Mouse (Mus musculus) left cerebral cortex, adult 9 months (tissue): ENCODE data around the gene Irak3.

Experiments used
- DNase-seq, 2 experiments: peaks; one replicate each; pipeline ENCODE4 v3.0.0; 2022; ENCODE audit warnings: low spot score in 2 of 2

The Irak3 gene

DNA sequence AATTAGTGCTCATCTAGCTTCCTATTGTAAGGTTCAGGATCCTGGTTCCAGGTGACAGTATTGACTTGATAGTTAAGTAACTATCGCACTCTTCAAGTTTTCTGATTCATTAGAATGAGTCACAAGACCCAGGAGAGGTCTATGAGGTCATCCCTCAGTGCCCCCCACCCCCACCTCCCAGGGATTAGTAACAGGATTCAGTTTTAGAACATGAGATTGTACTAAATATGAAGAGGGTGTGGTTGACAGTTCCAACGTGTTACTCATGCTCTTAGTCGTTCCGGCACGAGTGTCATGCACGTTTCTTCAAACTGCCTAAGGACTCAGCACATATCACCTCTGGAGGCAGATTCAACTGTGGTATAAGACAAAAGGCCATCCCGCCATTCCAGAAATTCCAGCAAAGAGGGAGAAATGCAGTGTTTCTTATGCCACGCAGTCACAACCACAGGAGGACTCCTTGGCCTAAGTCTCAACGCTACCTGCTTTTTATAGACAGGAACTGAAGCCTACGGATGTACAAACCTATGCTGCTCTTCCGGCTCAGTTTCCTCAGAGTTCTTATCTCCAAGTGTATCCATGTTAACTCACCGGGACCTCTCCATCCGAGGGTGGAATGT, 2.8 kb upstream of the Irak3 start:
- no peak for DNase-seq

DNA sequence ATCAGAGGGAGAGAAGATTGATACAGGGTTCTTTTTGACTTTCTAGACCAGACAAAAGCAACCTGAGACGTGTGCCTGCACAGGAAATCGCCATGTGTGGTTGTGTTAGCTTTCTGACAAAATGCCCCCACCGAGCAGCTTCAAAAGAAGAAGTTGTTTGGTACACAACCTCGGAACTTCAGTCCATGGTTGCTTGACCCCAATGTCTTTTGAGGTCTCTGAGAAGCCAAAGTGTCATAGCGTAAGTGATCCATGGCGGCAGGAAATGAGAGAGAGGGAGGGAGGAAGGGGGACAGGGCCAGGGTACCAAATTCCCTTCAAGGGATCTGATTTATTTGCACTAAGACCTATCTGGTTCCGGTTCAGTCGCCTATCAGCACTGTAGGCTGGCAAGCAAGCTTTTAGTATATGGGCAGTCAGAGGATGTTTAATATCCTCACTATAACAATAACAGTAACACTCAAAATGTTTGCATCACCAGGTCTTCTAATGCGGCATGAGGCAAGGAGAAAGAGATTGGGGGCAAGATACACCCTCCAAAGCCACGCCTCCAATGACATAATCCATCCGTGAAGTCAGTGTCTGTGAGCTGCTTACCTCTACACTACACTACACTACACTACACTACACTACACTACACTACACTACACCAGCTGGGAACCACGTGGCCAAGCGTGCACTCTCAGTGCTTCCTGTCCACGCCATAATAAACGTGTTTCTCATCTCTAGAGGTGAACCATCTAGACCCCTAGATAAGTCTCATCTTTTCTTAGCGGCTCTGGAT, 729 bp upstream of the Irak3 start:
- no peak for DNase-seq

DNA sequence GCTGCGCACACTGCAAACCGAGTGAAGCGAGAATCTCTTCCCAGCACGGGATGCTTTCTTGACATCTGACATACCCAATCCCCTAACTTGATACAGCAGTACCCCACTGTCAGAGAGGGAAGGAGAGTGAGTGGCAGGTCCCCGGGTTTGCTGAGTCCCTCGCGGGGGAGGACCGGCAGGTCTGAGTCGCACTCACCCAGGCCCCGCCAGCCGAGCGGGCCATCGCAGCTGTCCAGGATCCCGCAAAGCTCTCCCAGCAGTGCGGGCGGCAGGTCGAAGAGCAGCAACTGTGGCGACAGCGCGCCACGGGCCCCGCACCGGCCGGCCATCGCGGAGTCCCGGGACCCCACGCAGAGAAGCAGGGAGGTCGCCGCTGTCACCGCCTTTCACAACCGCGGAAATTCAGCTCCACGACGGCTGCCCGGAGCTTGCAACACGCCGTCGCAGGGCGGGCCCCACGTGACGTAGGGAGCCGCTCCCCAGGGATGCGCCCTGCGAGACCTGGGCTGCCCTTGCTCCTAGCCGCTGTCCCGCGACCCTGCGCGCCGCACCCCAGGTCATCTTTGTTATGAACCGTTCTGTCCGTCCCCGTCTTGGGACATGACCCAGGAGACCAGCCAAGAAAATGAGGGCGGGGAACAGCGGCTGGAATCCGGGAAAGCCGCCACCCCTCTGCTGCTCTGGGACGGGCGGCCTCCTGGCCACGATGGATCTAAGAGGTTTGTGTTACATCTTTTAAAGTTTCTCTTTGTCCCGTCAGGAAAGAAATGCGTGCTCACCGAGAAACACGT, 604 bp downstream of the Irak3 start, which contains the start of gene Tmbim4:
Gene Tmbim4, plus strand, starts transcription at position 460 of the 791 bp plus-strand sequence.
- DNase-seq = peak in 1 of 2 experiments; percentile 13

DNA sequence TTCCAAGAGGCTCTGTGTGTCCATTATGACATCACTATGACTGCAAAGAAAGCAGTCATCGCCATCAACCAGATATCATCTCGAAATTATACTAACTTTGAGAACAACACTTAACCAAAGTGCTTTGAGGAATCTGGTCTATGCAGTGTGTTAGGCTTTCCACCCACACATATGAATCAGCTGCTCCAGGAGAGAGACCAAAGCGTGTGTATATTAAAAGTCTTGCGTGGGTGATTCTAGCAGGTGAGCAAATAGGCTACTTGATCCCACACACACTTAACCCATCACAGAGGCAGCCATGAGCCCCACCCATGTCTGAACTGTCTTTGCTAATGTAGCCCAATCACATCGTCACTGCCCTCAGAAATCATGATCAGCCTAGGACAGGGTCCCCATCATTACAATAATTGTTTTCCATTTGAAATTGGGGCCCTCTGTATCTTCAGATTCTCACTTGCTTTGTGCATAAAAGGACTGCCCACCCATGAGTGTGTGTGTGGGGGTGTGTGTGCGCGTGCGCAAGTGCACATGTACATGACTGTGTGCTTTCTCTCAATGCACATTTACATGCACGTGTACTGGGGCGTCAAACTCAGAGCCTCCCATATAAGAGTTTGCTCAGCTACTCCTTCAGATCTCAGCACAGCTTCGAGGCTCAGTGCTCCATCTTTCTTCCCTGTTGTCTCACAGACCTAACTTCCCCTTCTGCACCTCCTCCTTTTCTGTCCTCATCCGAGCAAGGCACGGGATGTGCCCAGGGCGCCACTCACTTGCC, 4.7 kb downstream of the Irak3 start:
- DNase-seq = peak; percentile 14 to 38

DNA sequence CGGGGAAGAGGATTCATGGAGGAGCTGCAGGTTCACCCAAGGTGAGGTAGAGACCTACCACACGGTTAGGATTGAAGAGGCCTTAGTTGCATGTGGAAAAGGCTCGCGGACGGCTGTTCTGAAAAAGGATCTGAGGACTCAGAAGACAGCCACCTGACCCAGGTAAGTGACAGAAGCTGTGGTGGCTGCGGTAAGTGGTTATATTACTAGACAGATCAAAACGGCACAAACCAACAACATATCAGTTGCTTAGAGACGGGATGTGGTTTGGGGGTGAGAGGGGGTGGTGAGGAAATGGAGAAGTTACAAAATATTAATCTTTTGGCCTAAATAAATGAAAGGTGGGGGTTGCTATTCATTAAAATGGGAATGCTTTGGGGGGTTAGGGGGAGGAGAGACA, 8.7 kb downstream of the Irak3 start:
- DNase-seq = no peak

DNA sequence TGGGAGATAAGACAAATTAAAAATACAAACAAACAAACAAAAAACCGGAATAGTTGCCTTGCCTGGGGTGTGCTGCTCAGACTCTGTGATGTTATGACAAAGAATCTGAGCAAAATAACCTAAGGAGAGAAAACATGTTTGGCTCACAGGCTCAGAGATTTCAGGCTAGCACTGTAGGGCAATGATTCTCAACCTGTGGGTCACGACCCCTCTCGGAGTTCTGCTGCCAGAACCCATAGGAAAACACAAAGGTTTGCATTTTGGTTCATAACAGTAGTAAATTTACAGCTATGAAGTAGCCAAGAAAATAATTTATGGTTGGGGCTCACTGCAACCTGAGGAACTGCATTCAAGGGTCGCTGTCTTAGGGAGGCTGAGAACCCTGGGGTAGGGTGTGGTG, 9.7 kb downstream of the Irak3 start:
- no peak for DNase-seq

DNA sequence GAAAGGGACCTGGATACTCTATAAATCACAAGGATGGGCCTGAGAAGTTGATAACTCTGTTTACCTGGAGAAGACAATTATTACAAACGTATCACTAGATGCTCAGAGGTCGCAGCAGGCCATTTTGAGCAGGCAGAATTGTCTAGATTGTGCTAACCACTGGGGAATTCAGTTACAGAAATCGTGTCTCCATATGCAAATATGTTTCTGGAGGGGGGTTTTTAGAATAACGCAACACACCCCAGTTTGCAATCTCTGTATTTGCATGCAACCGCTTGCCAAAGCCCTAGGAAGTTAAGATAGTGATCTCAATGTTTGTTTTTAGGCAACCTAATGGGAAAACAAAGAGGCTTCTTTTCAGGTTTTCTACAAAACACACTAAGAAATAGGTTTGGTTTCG, 10.8 kb downstream of the Irak3 start:
- DNase-seq = no peak

DNA sequence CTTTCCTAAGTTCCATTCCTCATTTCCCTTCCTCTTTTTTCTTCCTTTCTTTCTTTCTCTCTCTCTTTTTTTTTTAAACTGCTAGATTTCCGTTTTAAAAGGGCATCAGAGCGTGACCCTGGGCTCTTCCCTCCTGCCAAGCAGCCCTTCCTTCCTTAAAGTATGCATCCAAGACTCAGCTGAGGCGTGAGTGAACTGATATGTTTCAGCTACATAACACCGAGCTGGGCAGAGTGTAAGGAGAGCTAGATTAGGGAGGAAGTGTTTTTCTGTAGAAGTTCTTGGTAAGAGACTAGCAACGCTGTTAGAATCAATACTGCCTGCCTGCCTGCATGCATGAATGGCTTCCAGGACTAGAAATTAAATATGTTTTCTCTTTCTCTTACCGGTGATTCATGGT, 12.1 kb downstream of the Irak3 start:
- DNase-seq = no peak

DNA sequence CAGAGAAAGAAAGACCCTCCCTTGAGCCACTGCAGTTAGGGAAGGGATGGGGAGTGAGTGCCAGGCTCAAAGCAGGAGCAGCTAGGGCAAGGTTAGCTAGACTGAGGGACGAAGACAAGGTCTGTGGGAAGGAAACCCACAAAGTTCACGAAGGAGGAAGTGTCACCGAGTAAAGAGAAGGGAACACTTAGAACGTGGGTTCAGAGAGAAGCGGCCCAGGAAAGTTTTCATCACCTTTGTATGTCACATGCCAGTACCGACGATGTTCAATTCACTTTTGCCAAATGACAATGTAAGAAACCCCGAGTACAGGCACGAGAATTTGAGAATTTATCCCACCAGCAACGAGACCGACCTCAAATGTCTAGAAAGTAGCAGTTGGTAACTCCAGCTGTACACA, 12.7 kb downstream of the Irak3 start:
- no peak for DNase-seq

DNA sequence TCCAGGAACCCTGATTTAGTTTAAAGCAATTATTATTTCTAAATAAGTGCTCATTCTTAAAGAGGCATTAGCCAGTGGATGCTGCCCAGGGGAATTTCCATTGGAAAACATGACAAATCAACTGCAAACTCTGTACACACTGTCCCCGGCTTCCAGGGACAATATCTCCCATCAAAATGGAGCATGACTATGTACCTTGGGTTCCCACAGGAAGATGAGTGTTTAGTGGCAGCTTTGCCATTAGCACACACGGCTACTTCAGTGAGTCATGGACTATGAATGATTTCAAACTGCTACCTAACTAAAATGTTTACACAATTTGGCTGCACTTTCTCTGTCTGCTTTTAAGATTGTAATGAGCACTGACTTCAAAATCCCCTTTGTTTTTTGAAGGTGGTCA, 13.4 kb downstream of the Irak3 start:
- no peak for DNase-seq

DNA sequence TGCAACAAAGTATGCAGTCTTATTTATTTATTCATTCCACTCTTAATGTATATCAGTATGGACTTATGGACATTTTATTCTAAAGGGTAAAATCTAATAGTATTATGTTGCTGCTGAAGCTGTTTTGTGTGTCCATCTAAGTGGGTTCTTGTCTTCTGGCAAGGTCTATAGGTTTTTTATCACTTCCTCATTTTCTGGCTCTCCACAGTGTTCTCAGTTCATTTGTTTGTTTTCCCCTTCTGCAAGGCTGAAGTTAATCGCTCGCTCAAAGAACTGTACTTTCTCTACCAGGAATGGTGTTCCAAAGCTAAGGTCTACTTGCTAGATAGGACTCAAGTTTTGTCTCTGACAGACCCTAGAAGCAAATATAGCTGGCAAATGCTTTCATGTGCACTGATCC, 18.6 kb downstream of the Irak3 start:
- no peak for DNase-seq

DNA sequence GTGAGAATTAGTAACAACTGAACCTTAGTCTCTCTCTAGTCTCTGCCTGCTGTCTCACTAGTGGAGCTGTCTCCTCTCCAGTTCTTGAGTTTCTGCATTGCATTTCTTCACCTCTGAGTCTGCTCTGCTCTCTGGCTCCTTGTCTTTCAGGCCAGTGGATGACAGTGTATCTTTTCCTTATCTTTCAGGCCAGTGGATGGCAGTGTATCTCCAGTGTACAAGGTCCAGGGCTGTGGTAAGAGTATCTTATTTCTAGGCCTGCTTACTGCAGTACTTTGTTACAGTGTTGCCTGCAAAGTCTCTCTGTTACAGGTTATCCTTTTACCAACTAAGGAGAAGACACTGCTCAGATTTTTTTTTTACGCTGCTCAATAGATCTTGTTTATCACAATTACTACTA, 19.0 kb downstream of the Irak3 start:
- DNase-seq = no peak

DNA sequence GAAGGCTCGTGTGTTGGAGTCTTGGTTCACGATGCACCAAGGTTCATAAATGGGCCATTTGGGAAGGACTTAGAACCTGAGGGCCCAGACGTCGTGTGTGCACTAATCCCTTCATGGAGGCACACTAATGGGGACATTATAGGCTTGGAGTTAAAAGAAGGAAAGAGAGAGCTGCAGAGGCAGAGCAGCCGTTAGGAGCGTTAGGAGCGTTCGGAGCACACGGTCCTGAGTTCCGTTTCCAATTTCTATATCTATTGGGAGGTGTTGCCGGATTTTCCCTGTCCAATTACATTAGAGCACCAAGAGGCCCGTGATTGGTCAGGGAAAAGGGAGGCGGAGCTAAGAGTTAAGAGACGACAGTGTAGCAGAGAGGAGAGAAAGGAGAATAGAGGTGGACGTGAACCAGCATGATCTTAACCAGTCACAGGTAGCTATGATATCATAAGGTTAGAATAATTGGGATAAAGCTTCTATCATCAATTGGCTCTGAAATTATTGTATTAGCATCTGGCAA, 27.7 kb downstream of the Irak3 start:
- no peak for DNase-seq

DNA sequence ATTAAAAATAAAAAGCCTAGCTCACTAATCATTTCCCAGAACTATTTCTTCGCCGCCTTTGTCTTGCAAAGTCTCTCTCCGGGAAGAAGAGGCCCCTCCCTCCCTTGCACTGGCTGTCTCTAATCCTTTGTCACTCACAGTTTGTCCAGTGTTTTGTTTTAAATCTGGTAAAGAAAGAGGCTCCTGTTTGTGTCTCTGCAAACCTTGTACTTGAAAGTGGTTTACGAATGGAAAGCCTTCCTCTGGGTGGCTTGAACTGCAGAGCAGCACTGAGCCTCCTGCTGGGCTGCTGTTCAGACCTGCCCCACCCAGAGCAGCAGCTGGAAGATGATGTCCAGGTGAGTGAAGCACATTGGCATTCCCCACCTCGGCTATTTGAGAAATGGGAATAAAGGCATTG, 30.6 kb downstream of the Irak3 start:
- DNase-seq = no peak

DNA sequence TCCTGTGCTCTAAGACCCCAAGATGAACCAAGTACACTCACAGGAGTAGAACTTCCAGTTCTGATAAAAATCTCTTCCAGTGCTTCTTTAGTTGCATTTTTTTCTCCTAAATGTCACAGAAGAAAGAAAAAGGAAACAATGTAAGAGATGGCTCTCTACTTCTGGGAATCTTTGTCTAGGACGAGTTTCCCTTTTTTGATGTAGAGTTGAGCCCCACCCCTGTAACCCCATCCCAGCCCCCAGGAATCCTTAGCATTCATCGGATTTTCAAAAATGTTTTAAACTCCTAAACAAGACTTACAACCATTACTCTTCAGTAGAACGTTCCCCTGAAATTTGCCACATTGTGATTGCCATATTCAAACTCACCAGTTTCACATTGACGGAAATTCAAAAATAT, 31.7 kb downstream of the Irak3 start:
- no peak for DNase-seq

DNA sequence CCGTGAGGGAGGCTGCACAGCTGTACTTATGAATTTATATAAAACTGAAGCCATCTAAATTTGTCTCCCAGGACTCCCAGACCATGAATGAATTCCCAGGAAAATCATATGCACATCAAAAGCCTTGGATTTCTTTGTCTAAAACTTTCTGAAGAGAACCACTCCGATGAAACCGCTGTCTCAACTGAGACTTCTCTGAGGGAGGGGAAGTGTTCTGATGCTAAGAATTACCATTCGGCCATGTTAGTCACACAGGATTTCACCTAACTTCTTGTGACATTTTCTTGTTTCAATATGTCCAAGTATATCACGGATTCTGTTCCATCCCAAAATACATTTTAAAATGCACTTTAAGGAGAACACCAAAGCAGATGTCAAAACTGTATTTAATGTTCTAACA, 32.1 kb downstream of the Irak3 start:
- no peak for DNase-seq

DNA sequence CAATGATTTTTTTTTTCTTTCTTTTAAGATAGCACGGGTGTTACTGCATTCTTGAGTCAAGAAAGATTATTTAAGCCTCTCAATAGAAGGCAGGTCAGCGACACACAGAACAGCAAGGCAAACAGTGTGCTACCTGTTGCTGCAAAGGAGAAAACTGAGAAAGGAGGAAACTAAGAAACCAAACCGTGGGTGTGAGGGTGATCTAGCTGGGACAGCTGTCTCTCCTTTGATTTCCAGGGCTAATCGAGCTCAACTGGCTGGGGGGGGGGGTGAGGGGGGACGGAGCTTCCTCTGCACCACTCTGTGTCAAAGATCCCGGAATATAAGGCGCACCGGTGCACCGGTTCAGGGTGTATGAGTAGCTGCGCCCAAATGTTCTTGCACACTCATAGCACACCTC, 32.9 kb downstream of the Irak3 start:
- DNase-seq = no peak

DNA sequence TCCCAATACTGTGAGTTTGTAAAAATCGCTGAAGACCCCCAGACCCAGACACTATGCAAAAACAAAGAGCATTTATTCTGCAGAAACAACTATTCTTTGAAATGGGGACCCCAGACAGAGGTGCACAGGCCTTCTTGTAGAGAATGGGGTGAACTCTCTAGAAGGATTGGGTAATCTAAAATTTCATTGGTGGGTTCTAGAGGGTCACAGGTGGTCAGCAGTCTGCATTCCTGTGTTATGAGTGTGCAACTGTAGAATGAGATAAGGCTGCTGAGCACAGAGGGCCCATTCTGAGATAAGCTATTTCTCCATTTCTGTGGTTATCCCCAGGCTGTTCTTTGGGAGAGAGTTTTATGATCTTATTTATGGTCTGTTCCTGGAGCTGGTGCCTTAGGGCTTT, 33.9 kb downstream of the Irak3 start:
- DNase-seq = no peak

DNA sequence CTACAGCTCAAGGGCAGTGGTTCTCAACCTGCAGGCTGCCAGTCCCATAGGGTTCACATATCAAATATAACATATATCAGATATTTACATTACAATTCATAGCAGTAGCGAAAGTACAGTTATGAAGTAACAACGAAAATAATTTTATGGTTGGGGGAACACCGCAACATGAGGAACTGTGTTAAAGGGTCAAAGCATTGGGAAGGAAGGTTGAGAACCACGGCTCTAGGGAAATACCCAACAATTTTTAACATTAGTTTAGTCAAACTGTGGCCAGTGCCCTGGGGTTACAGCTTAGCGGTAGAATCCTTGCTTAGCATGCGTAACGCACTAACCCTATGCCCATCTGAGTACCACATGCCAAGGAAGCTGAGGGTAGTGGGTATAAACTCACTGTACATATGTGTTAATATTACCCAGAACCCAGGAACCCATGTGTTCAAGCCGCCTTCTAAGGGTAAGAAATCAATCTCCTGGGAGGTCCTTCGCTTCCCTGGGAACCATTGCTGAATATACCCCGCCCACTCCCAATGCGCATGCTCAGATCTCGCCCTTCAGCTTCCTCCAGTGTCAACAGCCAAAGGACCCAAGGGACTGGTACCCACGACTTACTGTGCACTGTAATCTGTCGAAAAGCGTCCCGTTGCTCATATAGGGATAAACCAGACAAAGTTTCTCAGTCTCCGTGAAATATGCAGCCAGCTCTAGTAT, 36.0 kb downstream of the Irak3 start:
- no peak for DNase-seq

DNA sequence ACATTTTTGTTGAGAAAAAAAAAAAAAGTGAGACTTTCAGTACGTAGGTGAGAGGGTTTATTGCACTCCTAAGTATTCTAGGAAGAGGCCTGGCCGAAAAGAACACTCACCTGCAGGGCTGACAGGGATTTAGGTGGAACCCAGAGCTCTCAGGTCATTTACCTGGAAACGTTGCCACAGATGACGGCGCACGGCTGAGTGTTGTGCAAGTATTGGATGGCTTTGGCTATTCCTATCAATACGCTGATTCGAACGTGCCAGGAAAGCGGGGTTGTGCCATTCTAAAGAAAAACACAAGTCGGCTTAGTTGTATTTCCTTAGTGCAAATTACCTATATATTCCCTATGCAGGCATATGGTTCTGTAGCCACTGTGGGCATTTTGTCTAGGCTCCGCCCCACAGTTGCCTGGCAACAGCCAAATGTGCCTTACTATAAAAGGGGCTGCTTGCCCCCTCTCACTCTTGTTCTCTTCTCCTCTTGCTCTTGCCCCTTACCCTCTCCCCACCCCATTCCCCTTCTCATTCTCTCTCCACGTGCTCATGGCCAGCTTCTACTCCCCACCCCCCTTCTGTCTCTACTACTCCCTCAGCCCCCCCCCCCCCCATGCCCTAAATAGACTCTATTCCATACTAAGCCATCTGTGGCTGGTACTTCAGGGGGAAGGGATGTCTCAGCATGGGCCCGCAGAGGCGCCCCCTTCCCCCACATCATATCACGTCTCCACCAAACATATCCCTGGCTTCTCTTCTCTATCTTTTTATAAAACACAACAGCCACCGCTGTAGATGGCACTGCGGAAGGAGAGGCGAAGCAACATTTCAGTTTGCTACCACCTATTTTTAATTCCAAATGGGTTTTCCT, 36.8 kb downstream of the Irak3 start:
- DNase-seq = peak in 1 of 2 experiments; percentile 5
